Mouse (Mus musculus) Patski (cell line): Measurements from ENCODE around the gene Tert. TPM values are rescaled to one million over a fixed set of nuclear protein-coding genes. Genes with fewer than 3 reads are reported as not detected.

Experiments used
- ATAC-seq: fragments of 100-300 bp; one replicate; pipeline ENCODE4 v1.8.0; 2021
- CTCF ChIA-PET: fragments of 350-600 bp; sonication (Branson Sonifier 250); formaldehyde crosslinking; loops from one replicate; lab custom pipeline; 2022; ENCODE audit warnings: inconsistent platforms; lab: Charles Lee
- POLR2A ChIA-PET: fragments of 350-600 bp; sonication (Branson Sonifier 250); formaldehyde crosslinking; loops from one replicate; lab custom pipeline; 2022; ENCODE audit warnings: antibody characterized with exemption, inconsistent platforms; lab: Charles Lee
- DNase-seq: peaks from one replicate; pipeline ENCODE4 v3.0.0-alpha.2; 2011; ENCODE audit warnings: low read depth, low spot score
- H3K27me3 ChIP-seq: fragments of 371-371 bp; one replicate; pipeline ENCODE4 v1.5.1; 2021
- CTCF ChIP-seq: fragments of 100-300 bp; IDR thresholded peaks from one replicate; pipeline ENCODE4 v1.5.1; 2021
- in situ Hi-C: fragments of 300-500 bp; cut with MboI; formaldehyde crosslinking; loops from 3 replicates; pipeline ENCODE4 v1.11.1; 2018; ENCODE audit warnings: low pct_unique_long_range_greater_than_20kb, mixed read lengths
- polyA plus RNA-seq: library from polyadenylated mRNA; unstranded; gene quantifications from one replicate; pipeline ENCODE4 v1.2.3, GENCODE M21; 2021

Gene Tert
- 3.7 TPM for polyA plus RNA-seq

DNA sequence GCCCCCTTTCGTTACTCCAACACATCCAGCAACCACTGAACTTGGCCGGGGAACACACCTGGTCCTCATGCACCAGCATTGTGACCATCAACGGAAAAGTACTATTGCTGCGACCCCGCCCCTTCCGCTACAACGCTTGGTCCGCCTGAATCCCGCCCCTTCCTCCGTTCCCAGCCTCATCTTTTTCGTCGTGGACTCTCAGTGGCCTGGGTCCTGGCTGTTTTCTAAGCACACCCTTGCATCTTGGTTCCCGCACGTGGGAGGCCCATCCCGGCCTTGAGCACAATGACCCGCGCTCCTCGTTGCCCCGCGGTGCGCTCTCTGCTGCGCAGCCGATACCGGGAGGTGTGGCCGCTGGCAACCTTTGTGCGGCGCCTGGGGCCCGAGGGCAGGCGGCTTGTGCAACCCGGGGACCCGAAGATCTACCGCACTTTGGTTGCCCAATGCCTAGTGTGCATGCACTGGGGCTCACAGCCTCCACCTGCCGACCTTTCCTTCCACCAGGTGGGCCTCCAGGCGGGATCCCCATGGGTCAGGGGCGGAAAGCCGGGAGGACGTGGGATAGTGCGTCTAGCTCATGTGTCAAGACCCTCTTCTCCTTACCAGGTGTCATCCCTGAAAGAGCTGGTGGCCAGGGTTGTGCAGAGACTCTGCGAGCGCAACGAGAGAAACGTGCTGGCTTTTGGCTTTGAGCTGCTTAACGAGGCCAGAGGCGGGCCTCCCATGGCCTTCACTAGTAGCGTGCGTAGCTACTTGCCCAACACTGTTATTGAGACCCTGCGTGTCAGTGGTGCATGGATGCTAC, at the start of gene Tert:
Gene Tert (plus strand): TSS at position 167 of the 805 bp plus-strand sequence.
- H3K27me3 ChIP-seq, result no peaks in the 10 kb centered on the region
- in situ Hi-C loops, result no loop called here
- no peak for DNase-seq
- CTCF ChIA-PET, result no interaction called here
- no peak for TF ChIP-seq CTCF
- ATAC-seq, result no peak
- POLR2A ChIA-PET, result no interaction called here

DNA sequence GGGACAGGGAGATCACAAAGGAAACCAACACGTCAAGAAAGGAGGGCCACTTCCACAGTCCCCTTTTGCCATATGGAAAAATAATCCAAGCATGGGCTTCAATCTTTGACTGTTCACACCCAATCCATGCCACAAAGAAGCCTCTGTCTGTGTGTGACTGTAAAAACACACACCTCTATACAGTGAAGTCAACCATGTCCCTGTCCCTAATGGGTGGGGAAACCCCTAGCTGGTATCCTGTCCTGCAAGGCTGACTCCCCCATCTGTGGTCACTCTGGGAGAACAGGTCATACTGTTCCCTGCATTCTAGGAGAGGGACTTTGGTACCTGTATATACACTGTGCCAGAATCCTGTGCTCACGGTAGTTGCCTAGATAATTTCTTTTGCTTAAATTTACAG, 49.4 kb upstream of the Tert start:
- ATAC-seq, result no peak
- CTCF ChIA-PET, result no interaction called here

DNA sequence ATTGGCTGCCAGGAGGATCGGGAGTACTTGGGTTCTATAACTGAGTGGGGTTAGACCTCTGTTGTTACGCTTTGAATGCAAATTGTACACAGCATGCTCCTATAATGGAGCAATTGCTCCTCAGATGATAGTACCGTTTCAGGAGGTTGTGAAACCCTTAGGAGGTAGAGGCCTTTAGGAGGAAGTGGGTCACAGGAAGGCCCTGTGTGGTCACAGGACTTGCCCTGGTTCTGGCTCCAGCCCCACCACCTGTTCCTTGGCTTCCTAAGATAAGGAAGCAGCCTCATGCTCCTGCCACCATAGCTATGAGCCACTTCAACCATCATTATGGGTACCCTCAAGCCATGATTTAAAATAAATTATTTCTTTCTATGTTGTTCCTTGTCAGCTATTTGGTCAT, 35.2 kb upstream of the Tert start:
- POLR2A ChIA-PET, result no interaction called here
- CTCF ChIA-PET, result no interaction called here
- peaks cover 51% of the 10 kb centered on the region for H3K27me3 ChIP-seq
- in situ Hi-C loops, result no loop called here
- no peak for TF ChIP-seq CTCF
- DNase-seq, result no peak
- ATAC-seq, result no peak

More for the DNA sequence above, 49.4 kb upstream of the Tert start:
- peaks cover 19% of the 10 kb centered on the region for H3K27me3 ChIP-seq
- no peak for TF ChIP-seq CTCF
- POLR2A ChIA-PET, result no interaction called here
- DNase-seq, result no peak
- in situ Hi-C loops, result no loop called here

DNA sequence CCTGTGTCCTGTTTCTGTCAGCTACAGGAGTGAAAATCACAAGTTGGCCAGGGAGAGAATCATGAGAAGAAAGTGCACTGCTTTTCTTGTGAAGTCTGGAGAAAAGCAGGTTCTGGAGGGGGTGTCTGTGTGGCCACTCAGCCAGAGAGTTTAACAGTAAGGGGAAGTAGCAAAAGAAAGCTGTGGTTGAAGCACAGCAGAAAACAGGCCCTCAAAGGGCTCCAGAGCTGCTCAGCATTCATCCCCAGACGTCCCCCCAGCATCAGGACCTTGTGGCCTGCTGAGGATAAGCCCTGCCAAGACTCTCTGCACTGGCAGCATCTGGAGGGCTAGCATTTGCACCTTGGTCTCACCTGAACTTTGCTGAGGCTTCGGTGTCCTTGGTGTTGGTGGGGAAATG, 34.2 kb upstream of the Tert start:
- ChIA-PET CTCF (no interaction called here), POLR2A (no interaction called here)
- DNase-seq (no peak), ATAC-seq (no peak)
- in situ Hi-C loops, result no loop called here
- no peak for TF ChIP-seq CTCF
- peaks cover 61% of the 10 kb centered on the region for H3K27me3 ChIP-seq

DNA sequence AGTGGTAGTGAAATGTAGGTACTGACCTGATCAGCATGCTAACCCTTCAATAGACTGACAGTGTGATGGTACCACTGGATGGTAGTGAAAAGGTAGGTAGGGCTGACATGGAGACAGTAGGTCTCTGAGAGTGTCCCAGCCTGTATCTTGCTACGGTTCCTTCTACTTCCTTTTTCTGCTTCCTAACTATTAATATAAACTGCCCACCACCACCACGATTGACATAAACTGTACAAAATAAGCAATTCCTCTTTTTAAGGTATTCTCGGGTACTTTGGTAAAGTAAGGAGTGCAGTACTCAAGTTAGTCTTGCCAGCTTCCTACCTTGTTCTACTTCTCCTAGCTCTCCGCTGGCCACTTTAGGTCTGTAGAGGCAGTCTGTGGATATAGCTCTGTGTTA, 30.4 kb upstream of the Tert start:
- CTCF ChIA-PET, result no interaction called here
- POLR2A ChIA-PET, result no interaction called here
- in situ Hi-C loops, result no loop called here
- no peak for TF ChIP-seq CTCF
- ATAC-seq (no peak), DNase-seq (no peak)
- peaks cover 54% of the 10 kb centered on the region for H3K27me3 ChIP-seq

DNA sequence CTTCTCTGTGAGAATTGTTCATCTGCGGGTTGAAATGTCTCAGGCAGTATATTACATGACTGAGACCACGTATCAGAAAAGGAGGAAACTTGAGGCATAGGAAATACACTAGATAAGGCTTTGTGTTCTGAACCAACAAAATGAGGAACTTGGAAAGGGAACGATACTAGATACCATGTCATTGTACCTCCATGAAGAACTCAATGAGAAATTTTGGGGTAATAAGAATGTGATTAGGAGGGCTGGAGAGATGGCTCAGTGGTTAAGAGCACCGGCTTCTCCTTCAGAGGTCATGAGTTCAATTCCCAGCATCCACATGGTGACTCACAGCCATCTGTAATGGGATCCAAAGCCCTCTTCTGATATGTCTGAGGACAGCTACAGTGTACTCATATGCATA, 26.5 kb upstream of the Tert start:
- ATAC-seq (no peak), DNase-seq (no peak)
- H3K27me3 ChIP-seq, result peaks cover 39% of the 10 kb centered on the region
- no peak for TF ChIP-seq CTCF
- POLR2A ChIA-PET, result no interaction called here
- in situ Hi-C loops, result loop anchor here (5.0 to 25.0 kb wide), 2 partner anchors 88 to 173 kb away; no protein-coding TSS in a partner anchor
- CTCF ChIA-PET, result no interaction called here

DNA sequence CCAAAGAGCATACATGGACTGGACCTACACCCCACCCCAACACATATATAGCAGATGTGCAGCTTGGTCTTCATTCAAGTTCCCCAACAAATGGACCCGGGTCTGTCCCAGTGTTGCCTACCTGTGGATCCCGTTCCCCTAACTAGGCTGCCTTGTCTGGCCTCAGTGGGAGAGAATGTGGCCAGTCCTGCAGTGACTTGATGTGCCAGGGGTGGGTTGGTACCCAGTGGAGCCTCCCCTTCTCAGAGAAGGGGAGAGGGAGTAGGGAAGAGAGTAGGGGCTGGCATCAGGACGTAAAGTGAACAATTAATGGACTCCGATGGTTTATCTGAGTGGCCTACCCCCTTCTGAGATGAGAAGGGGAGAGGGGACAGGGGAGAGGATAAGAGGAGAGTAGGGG, 23.7 kb upstream of the Tert start:
- in situ Hi-C loops, result loop anchor here (5.0 to 25.0 kb wide), 2 partner anchors 91 to 176 kb away; no protein-coding TSS in a partner anchor
- ATAC-seq (no peak), DNase-seq (no peak)
- POLR2A ChIA-PET, result no interaction called here
- peaks cover 11% of the 10 kb centered on the region for H3K27me3 ChIP-seq
- TF ChIP-seq CTCF, result no peak
- CTCF ChIA-PET, result no interaction called here

DNA sequence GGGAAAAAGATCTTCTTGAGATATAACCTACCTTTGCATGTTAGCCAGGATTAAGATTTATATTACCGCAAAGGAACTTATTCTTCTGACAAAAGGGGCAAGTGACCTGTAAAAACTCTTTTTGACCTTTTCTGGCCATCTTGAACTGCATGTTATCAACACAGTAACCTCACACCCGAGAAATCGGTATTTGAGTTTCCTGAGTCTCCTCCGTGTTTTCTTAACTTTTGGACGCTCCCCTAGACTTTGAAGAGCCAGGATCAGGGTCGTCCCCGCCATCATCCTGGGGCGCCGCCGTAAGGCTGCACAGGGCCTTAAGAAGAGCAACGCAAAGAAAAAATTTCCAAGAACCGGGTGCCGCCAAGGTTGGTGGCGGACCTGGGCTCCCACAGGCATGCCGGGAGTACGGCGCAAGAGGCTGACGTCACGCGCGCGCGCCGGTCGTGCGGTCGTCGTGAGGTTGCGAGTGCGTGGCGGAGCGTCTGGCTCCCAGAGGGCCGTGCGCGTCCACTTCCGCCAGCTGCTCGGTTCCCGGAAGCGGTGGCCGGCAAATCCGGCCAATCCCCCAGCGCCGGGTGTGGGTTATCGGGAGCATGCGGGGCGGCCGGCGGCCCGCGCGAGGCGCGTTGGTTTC, 23.1 kb upstream of the Tert start, which contains the start of gene Clptm1l:
Gene Clptm1l (plus strand): TSS at position 485 of the 634 bp plus-strand sequence.
- ATAC-seq (peak; percentile 93), DNase-seq (peak; percentile 46)
- ChIA-PET POLR2A (no interaction called here), CTCF (no interaction called here)
- no peak for TF ChIP-seq CTCF
- peaks cover 5% of the 10 kb centered on the region for H3K27me3 ChIP-seq
- in situ Hi-C loops, result loop anchor here (5.0 to 25.0 kb wide), 2 partner anchors 91 to 176 kb away; no protein-coding TSS in a partner anchor

DNA sequence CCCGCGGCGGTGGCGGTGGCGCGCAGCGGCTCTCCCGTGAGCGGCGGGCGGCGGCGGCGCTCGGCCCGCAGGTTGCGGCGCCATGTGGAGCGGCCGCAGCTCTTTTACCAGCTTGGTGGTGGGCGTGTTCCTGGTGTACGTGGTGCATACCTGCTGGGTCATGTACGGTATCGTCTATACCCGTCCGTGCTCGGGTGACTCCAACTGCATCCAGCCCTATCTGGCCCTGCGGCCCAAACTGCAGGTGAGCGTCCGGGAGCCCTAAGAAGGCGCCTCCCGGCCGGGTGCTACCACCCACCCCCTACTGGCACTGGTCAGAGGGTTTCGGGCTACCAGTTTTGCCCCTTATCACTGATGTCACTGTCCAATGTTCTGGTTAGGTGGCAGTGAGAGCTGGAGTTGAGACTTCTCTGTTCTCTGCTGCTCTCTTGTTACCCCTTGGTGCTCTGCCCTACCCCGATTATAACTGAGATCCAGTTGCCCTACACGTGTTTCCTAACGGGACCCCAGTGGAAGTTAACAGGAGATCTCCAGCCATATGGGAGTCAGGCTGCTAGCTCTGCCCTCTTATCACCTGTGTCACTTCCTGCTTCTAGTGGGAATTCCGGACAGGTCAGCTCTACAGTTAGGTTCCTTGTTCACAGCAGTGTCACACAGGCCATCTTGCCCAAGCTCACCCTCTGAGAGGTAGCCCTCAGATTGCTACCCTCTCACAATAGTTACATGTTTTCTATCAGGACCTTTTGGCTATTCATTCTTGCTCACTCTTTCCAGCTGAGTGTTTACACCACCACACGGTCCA, 22.4 kb upstream of the Tert start:
- H3K27me3 ChIP-seq, result no peaks in the 10 kb centered on the region
- ChIA-PET CTCF (interaction anchor here (1.3 kb wide), 1 partner anchor 91 kb away, joined by 5 read pairs; no protein-coding TSS in a partner anchor), POLR2A (no interaction called here)
- DNase-seq (no peak), ATAC-seq (peak; percentile 55)
- in situ Hi-C loops, result loop anchor here (5.0 to 25.0 kb wide), 2 partner anchors 92 to 177 kb away; no protein-coding TSS in a partner anchor
- no peak for TF ChIP-seq CTCF

DNA sequence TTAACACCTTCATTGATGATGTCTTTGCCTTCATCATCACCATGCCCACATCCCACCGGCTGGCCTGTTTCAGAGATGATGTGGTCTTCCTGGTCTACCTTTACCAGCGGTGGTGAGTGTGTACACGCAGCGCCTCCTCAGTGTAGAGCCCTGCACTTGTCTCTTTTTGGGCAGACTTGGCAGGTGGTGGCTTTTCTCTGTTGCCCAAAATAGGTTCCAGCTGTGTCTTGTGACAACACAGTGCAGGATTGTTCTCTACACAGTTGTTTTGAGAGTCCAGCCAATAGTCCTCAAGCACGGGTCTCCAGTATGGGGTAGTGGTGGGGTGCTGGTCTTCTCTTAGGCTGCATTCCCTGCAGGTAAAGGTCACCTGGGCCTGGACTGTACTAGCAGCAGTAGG, 8.3 kb upstream of the Tert start:
- no peak for ATAC-seq
- TF ChIP-seq CTCF, result no peak
- DNase-seq, result no peak
- H3K27me3 ChIP-seq, result no peaks in the 10 kb centered on the region
- CTCF ChIA-PET, result interaction anchor here (1.4 kb wide), 1 partner anchor 105 kb away, joined by 3 read pairs; no protein-coding TSS in a partner anchor
- POLR2A ChIA-PET, result no interaction called here
- in situ Hi-C loops, result loop anchor here (25.0 kb wide), 1 partner anchor 106 kb away; no protein-coding TSS in a partner anchor
